Mouse (Mus musculus) ovary, adult 18-20 months (tissue): ENCODE results near the gene Chia1.
"Not testable (repeated sequence)": the region's sequence is repeated elsewhere in the genome, so short reads cannot be mapped to it uniquely, and the experiment has no call there.

ENCODE experiments used
- DNase-seq: peaks from one replicate; pipeline ENCODE4 v3.0.0; 2022; ENCODE audit warnings: low spot score, mixed read lengths

Chia1 gene

GRCm38 (mm10) chr3:106112929-106113328 lies at the start of gene Chia1:
TSS of gene Chia1 (plus strand) at chr3:106113229.
- DNase-seq = no peak

DNA sequence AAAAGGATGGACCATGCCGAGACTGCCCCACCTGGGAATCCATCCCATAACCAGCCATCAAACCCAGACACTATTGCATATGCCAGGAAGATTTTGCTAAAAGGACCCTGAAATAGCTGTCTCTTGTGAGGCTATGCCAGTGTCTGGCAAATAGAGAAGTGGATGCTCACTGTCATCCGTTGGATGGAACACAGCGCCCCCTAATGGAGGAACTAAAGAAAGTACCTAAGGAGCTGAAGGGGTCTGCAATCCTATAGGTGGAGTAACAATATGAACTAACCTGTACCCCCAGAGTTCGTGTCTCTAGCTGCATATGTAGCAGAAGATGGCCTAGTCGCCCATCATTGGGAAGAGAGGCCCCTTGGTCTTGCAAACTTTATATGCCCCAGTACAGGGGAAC lies 45.3 kb upstream of the Chia1 start:
- not testable (repeated sequence) for DNase-seq

- DNase-seq = no peak
Measured at GRCm38 (mm10) chr3:106070994-106071393, 42.0 kb upstream of the Chia1 start.

GRCm38 (mm10) chr3:106074824-106075223 lies 38.2 kb upstream of the Chia1 start:
- DNase-seq = no peak

GRCm38 (mm10) chr3:106126999-106127398 lies 14.0 kb downstream of the Chia1 start:
- DNase-seq = no peak

GRCm38 (mm10) chr3:106128807-106129493 lies 15.9 kb downstream of the Chia1 start:
- DNase-seq = no peak

GRCm38 (mm10) chr3:106131690-106132089 lies 18.7 kb downstream of the Chia1 start:
- DNase-seq = no peak

GRCm38 (mm10) chr3:106144081-106144480 lies 31.1 kb downstream of the Chia1 start:
- DNase-seq = no peak

DNA sequence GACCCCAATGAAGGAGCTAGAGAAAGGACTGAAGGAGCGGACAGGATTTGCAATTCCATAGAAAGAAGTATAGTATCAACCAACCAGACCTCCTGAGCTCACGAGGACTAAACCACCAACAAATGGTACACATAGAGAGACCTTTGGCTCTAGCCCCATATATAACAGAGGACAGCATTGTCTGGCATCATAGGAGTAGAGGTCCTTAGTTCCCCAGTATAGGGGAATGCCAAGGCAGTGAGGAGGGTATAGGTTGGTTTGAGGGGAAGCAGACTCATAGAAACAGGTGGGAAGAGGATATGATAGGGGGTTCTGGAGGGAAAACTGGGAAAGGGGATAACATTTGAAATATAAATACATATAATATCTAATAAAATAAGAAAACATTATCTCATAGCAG lies 41.4 kb downstream of the Chia1 start:
- DNase-seq = no peak

DNA sequence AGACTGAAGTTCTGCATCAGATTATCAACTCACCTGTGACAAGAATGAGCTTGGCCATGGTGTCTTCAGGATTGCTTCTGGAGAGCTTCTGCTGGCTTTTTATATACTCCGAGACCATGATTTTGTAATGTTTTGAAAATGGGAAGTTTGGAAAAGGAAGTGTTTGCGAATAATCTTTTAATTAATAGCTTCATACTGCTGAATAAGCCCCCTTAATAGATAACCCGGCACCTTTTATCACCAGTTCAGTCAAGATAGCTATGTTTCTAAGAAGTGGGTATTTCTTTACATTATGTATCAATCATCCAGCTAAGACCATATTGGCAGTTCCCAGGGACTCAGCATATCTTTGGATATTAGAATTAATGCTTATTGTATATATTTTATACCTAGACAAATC lies 54.4 kb downstream of the Chia1 start, which contains the start of gene Chil3:
Gene Chil3, minus strand, starts transcription at position 101 of the 400 bp plus-strand sequence.
- DNase-seq = no peak

DNA sequence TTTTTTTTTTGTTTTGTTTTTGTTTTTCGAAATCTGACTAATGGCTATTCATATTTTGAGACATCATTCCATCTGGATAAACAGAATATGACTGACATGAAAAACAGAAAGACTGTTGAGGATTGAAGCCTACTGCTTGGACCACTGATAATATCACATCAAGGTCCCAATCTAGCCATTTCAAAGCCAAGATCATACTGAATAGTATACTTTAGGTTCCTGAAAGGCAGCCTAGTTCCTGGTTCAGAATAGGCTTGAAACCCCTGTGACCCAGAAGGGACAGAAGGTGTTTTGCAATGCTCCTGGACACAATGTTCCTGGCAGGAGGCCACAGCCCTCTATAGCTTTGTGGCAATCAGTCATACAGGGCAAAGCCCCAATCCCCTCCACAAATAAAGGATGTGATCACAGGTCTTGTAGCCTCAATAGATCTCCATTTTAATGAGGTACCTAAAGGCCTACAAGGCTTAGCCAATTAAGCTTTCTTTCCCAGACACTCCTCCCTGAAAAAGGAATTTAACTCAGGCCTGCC lies 57.6 kb downstream of the Chia1 start:
- no peak for DNase-seq

GRCm38 (mm10) chr3:106171135-106171731 lies 58.2 kb downstream of the Chia1 start:
- no peak for DNase-seq

- not testable (repeated sequence) for DNase-seq
Measured at GRCm38 (mm10) chr3:106172506-106172905, 59.5 kb downstream of the Chia1 start.

DNA sequence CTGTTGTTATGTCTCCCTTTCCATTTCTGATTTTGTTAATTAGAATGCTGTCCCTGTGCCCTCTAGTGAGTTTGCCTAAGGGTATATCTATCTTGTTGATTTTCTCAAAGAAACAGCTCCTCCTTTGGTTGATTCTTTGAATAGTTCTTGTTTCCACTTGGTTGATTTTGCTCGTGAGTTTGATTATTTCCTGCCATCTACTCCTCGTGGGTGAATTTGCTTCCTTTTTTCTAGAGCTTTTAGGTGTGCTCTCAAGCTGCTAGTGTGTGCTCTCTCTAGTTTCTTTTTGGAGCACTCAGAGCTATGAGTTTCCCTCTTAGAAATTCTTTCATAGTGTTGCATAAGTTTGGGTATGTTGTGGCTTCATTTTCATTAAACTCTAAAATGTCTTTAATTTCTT lies 61.9 kb downstream of the Chia1 start:
- not testable (repeated sequence) for DNase-seq

DNA sequence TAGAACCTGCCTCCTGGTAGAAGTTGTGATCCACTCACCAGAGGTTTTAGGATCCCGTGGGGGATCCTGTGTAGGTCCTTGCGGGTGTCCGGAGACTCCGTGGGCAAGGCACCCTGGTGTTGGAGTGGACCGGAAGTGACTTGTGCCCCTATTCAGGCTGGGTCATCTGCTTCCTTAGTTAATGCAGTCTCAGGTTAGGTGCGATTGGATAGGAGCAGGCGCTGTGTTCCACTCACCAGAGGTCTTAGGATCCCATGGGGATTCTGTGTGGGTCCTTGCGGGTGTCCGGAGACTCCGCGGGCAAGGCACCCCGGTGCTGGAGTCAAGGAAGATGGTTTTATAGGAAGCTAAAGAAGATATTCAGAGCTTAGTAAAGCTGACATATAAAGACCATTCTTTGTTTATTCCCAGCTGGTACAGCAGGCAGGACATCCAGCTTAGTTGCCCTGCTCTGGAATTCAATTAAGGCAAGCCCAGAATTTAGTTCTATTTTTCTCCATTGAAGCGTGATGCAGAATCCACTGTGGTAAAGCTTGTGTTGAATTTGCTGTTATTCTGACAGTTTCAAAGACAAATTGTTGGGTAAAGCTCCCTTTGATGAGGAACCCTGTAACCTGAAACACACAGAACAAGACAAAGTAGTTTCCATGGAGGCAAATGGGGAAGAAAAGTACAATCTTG lies 64.6 kb downstream of the Chia1 start:
- DNase-seq = no peak
